Mouse (Mus musculus) gastrocnemius, adult 8-10 months (tissue): ENCODE measurements around the gene Atrx. TPM values are rescaled to one million over a fixed set of nuclear protein-coding genes. Genes with fewer than 3 reads are reported as not detected.

Source experiments
- DNase-seq, 2 experiments: peaks; one replicate each; pipeline ENCODE4 v3.0.0; 2022; ENCODE audit warnings: low spot score in 2 of 2
- total RNA-seq, 4 experiments: library from RNA; stranded (reverse); gene quantifications; 2 replicates each; pipeline ENCODE4 v1.2.4; 2022

Atrx gene
- total RNA-seq, 4 experiments from 2014 or later: 30.1 to 42.7 (median 38.6) TPM

DNA sequence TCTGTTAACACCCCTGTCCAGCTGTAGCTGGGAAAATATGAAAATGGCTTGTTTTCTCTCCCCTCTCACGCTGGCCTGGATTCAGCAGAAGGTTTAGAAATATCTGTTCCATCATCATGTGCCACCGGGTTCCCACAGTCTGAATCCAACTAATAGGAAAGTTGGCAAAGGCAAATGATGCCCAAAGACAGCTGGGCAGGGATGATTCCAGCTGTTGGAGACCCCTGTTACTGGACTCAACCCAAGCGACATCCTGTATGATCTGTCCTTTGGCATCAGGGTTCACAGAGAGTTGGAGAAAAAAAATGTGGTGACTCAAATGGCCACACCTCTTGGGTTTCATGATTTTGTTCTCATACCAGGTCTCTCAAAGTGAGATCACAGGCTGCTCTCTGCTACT is 161.3 kb downstream of the Atrx start:
- no peak for DNase-seq

DNA sequence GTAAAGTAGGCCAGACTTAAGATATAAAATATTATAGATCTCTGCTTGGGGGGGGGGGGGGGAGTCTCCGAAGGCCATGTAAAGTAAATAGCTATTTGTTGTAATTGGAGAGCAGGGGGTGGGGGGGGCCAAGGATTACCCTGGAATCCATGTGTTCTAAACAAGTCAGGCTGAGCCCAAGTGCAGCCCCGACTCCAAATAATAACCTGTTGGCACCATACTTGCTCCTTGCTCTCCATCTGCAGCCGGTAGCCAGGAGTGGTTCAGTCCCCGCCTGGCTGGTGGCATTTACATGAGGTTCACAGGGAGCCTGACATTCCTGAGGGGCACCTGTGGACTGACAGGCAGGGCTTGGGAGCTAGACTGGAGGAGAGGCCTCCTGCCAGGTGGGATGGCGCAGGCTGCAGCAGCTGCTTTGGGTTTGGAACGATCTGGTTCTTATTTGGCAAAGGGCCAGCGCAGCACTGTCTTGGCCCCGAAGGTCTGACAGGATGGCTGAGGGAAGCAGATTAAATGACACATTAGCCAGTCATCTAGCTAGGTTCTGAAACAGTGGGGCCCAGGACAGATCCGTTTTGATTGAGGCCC is 161.9 kb downstream of the Atrx start:
- peak in 1 of 2 experiments; percentile 19 for DNase-seq

DNA sequence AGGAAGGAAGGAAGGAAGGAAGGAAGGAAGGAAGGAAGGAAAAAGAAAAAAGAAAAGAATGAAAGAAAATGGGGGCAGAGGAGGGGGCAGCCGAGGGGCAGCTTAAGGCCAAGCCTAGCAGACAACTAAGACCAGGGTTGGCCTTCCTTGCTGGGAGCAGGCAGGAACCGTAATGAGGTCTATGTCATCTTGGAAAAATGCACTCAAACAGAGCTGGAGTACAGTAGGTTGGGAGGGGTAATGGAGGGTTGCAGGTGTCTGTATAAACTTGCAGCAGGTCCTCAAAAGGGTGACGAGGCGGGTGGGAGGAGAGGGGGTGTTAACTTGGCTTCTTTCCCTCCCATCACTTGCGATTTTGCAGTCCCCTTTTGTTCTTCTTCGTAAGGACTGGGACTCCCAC is 163.2 kb downstream of the Atrx start:
- DNase-seq: no peak

DNA sequence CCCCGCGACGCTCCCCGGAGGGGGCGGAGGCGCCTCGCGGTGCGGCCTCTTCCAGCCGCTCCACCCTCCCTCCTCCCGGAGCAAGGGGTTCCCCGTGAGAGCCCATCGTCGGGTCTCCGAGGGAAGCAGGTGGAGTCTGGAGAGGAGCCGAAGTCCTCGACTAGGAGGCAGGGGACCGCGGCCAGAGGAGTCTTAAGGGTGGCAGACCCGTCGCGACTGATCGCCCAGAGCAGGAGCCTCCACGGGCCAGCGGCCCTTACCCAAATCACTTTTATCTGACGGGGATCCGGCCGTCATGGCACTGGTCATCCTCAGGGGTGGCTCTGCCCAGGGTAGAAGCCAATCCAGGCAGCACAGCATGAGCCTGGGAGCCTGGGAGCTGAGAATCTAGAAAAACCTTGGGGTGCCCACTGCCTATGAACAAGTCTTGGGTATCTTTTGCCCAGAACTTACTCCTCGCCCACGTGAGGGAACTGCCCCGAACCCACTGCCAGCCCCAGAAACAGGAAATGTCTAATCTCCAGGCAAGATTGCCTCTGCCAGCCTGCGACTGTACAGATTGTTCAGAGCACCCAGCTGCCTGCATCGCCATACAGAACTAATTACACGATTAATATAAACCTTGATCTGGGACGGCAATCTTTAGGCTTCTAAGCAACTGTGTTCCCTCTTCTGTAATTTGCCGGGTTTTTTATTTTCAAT is 164.0 kb downstream of the Atrx start:
- DNase-seq: peak in 1 of 2 experiments; percentile 4

DNA sequence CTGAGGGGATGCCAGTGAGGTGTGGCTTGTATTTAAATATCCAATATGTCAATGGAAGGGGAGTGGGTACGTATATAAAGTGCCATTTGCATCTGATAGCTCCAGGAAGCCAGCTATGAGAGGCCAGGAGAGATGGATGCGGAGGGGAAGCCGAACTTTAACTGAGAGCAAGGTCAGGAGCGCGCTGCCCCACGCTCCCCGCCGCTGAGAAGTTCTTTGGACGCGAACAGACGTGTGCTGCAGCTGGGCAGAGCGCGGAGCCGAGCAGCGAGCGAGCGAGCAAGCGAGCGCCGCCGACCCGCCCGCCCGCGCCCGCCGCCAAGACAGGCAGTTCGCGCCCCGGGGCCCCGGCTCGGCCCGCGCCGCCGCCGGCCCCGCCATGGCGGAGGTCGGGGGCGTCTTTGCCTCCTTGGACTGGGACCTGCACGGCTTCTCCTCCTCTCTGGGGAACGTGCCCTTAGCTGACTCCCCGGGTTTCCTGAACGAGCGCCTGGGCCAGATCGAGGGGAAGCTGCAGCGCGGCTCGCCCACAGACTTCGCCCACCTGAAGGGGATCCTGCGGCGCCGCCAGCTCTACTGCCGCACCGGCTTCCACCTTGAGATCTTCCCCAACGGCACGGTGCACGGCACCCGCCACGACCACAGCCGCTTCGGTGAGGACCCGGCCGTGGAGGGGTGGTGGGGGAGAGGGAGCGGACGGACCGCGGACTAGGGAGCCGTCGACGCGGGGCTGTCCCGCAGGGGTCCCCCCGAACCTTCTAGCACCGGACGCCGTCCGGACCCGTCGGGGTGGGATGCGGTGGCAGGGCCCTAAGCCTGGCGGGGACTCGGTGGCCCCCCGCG is 164.8 kb downstream of the Atrx start, which contains the start of gene Fgf16:
Fgf16 (plus strand) TSS at position 118 of the 843 bp plus-strand sequence.
- no peak for DNase-seq

DNA sequence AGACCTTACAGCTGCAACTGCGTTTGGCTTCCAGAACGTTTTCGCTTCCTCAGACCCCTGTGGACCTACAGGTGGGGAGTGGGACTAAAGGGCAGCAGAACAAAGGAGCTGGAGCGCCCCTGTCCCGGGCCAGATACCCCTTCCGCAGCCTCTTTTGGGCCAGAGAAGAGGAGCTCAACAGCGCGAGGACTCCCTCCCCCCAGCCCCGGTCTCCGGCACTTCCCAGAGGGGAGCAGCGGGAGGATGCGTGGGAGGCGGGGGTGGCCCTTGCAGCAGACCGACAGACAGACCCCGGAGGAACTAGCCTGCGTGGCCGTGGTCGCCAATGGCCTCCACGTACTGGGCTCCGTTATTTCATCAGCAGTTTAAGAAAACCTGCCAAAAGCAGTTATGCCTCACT is 165.6 kb downstream of the Atrx start:
- DNase-seq: no peak

DNA sequence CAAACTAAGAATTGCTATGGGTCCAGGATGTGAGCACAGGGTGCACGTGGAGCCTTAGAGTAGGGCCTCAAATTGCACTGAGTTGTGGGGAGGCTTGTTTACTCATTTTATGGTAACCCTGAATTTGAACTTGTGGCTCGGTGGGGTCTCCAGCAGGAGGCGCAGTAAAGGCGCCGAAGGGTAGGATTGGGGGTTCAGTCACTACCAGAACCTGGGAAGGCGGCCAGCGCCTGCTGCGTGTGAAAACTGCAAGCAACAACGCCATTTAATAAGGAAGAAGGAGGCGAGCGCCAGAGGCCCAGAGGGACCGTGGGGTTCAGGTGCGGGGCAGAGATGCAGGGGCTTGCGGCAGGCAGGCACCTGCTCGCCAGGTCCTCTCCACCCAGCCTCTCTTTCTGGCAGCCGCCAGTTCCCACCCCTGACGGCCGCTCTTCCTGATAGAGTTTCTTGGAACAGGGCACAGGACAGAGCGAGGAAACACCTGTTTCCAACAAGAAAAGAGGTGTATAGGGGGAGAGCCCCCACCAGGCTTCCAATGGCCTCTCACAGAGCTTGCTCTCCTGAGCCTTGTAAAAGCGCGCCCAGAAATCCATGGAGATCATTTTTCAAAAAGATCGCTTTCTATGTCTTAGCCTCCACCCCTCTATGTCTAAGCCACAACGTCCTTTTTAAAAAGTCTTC is 166.2 kb downstream of the Atrx start:
- peak in 1 of 2 experiments; percentile 16 for DNase-seq

Other genes with a start within 250 kb of the Atrx start
- gene Fgf16, start 165.1 kb downstream of the Atrx start, total RNA-seq: under 1 TPM; 0.18 to 0.35 (median 0.19) TPM
- 10 to 100 TPM; 26.7 to 31.0 (median 30.4) TPM for gene Magt1, start 82.5 kb upstream of the Atrx start, total RNA-seq
- gene Cox7b, start 86.3 kb upstream of the Atrx start, total RNA-seq: 100 to 1,000 TPM; 752 to 895 (median 837) TPM
- gene Atp7a, start 97.9 kb upstream of the Atrx start, total RNA-seq: 1 to 10 TPM; 7.1 to 8.3 (median 7.6) TPM
- under 1 TPM in 3 of 4 experiments, not detected in 1; 0.07 to 0.32 (median 0.16) TPM for gene Tlr13, start 213.8 kb upstream of the Atrx start, total RNA-seq